Mouse (Mus musculus) hindbrain, postnatal 0 days (tissue): ENCODE measurements around the gene Scn1b. TPM values are rescaled to one million over a fixed set of nuclear protein-coding genes. Genes with fewer than 3 reads are reported as not detected.
A peak's percentile ranks its signal among the peaks of the same experiment; 100 is the strongest.

Source experiments
- ATAC-seq: fragments of 200-750 bp; cut with Nextera tagmentation; 2 replicates; pipeline ENCODE4 v1.8.0; 2017; ENCODE audit warnings: mild to moderate bottlenecking, moderate TSS enrichment, moderate library complexity
- DNase-seq: peaks from one replicate; pipeline ENCODE4 v3.0.0-alpha.2; 2015; ENCODE audit warnings: low spot score
- H3K27ac ChIP-seq: fragments of 300-500 bp; sonication (generic); 2 replicates; pipeline ENCODE4 v1.5.1; 2014; ENCODE audit warnings: mild to moderate bottlenecking
- H3K27me3 ChIP-seq: fragments of 300-500 bp; sonication (generic); 2 replicates; pipeline ENCODE4 v1.6.1; 2014; ENCODE audit warnings: low read length, mixed read lengths; ENCODE audit not compliant: insufficient read depth
- H3K36me3 ChIP-seq: fragments of 300-500 bp; sonication (generic); 2 replicates; pipeline ENCODE4 v1.6.1; 2014; ENCODE audit warnings: low read length, mixed read lengths; ENCODE audit not compliant: insufficient read depth
- H3K4me1 ChIP-seq: fragments of 300-500 bp; sonication (generic); 2 replicates; pipeline ENCODE4 v1.6.1; 2014; ENCODE audit warnings: antibody characterized with exemption, low read length, mixed read lengths; ENCODE audit not compliant: insufficient read depth
- H3K4me2 ChIP-seq: fragments of 300-500 bp; sonication (generic); 2 replicates; pipeline ENCODE4 v1.6.1; 2014; ENCODE audit warnings: low read depth, mild to moderate bottlenecking, low read length, moderate library complexity, mixed read lengths
- H3K4me3 ChIP-seq: fragments of 300-500 bp; sonication (generic); 2 replicates; pipeline ENCODE4 v1.5.1; 2014; ENCODE audit warnings: low read length
- H3K9ac ChIP-seq: fragments of 300-500 bp; sonication (generic); replicated peaks from 2 replicates; pipeline ENCODE4 v1.6.1; 2014; ENCODE audit warnings: mild to moderate bottlenecking, low read length, moderate library complexity, mixed read lengths
- H3K9me3 ChIP-seq: fragments of 300-500 bp; sonication (generic); 2 replicates; pipeline ENCODE4 v1.6.1; 2016; ENCODE audit warnings: low read length, mixed read lengths
- CTCF ChIP-seq: IDR thresholded peaks from 2 replicates; pipeline ENCODE4 v1.5.1; 2016; ENCODE audit warnings: antibody characterized with exemption, control low read depth, low read depth
- WGBS: fragments of 180-500 bp; shearing (Covaris S2); extraction: QIAGEN DNeasy Blood & Tissue Kit; methylation state at CpG from one replicate; pipeline ENCODE4 v1.1.7; 2014; 5-methylcytosine and 5-hydroxymethylcytosine counted together
- polyA plus RNA-seq: library from polyadenylated mRNA; unstranded; fragments of >200 nt; fragmentation: Nextera tagmentation; extraction: Ambion mirVana; gene quantifications from 2 replicates; pipeline ENCODE4 v1.2.1, GENCODE M21; 2015
- total RNA-seq: library from RNA; depleted of rRNA; stranded (reverse); fragments of >200 nt; gene quantifications from 2 replicates; pipeline ENCODE4 v1.2.3, GENCODE M21; 2014

The Scn1b gene
- total and polyA plus RNA-seq, 2 experiments from 2014 or later = 44.3 to 69.5 TPM

DNA sequence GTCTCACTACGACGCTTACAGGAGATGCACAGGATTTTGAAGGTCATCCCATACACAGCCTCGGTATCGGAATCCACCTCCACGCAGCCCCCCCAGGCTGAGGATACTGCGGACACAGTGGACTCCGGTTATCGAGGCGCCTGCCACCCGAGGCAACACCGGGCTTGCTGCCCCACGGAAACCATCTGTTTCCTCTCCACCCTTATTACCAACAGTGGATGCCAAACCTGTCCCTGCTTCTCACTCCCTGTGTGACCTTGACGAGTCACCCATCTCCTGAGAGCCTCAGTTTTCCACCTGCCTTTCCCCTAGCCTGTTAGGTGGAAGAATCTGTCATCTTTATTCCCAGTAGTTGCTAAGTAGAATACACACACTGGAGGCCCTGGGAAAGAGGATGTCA lies 1.7 kb downstream of the Scn1b start:
- TF ChIP-seq CTCF = no peak
- WGBS = 79% methylated on average over 13 of the region's 13 CpGs

DNA sequence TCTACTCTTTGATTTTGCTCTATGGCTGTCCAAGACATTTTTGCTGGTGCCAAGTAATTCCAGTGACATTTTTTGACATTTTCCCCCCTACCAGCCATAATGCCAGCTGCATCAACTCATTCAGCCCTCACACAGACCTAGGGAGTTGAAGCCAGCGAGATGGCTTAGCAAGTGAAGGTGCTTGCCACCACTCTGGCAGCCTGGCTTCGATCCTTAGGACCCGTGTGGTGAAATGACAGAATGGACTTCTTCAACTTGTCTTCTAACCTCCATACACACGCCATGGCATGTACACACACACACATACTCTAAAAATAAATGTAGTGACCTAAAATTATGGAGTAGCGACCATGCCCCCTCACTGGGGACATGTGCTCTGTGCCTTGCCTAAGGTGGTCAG lies 2.4 kb downstream of the Scn1b start:
- Histone ChIP-seq H3K27ac (no peak overlapping the region), H3K4me2 (no peak overlapping the region), H3K4me1 (no peaks in the 10 kb centered on the region), H3K9me3 (no peaks in the 10 kb centered on the region), H3K4me3 (no peak overlapping the region), H3K27me3 (peaks cover 5% of the 10 kb centered on the region; the same call in 1 of the 2 replicates), H3K9ac (no peak overlapping the region), H3K36me3 (peaks cover 7% of the 10 kb centered on the region)
- no peak for TF ChIP-seq CTCF
- ATAC-seq (no peak), DNase-seq (no peak)
- 90% methylated on average over 5 of the region's 5 CpGs for WGBS

More for the DNA sequence above, 1.7 kb downstream of the Scn1b start:
- H3K4me1 ChIP-seq = no peaks in the 10 kb centered on the region
- peaks cover 14% of the 10 kb centered on the region for H3K36me3 ChIP-seq
- DNase-seq = no peak
- no peak overlapping the region for H3K9ac ChIP-seq
- H3K27ac ChIP-seq = no peak overlapping the region
- H3K27me3 ChIP-seq = peaks cover 5% of the 10 kb centered on the region; the same call in 1 of the 2 replicates
- H3K4me3 ChIP-seq = no peak overlapping the region
- H3K9me3 ChIP-seq = no peaks in the 10 kb centered on the region
- H3K4me2 ChIP-seq = peak overlapping the region; percentile 84
- no peak for ATAC-seq

DNA sequence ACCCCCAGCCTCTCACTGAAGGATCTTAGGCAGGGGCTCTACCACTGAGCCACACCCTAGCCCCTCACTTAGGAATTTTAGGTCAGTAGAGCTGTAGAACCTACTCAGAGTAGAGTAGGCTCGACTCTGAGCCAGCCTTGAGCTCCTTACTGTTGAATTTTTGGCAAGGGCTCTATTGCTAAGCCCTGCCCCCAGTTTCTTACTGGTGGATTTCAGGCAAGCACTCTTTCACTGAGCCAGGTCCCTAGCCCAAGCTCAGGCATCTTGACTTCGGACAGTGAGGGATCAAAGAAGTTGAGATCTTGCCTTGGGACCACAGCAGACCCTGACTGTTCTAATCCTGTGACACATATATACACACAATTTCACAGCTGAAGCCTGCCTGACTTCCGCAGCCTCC lies 3.1 kb downstream of the Scn1b start:
- 77% methylated on average over 3 of the region's 3 CpGs for WGBS
- TF ChIP-seq CTCF = no peak
- Histone ChIP-seq H3K4me2 (no peak overlapping the region), H3K9me3 (no peaks in the 10 kb centered on the region), H3K4me3 (no peak overlapping the region), H3K4me1 (no peaks in the 10 kb centered on the region), H3K27me3 (peaks cover 5% of the 10 kb centered on the region; the same call in 1 of the 2 replicates), H3K36me3 (peaks cover under 1% of the 10 kb centered on the region; the same call in 1 of the 2 replicates), H3K9ac (no peak overlapping the region), H3K27ac (no peak overlapping the region)
- no peak for ATAC-seq
- DNase-seq = no peak

DNA sequence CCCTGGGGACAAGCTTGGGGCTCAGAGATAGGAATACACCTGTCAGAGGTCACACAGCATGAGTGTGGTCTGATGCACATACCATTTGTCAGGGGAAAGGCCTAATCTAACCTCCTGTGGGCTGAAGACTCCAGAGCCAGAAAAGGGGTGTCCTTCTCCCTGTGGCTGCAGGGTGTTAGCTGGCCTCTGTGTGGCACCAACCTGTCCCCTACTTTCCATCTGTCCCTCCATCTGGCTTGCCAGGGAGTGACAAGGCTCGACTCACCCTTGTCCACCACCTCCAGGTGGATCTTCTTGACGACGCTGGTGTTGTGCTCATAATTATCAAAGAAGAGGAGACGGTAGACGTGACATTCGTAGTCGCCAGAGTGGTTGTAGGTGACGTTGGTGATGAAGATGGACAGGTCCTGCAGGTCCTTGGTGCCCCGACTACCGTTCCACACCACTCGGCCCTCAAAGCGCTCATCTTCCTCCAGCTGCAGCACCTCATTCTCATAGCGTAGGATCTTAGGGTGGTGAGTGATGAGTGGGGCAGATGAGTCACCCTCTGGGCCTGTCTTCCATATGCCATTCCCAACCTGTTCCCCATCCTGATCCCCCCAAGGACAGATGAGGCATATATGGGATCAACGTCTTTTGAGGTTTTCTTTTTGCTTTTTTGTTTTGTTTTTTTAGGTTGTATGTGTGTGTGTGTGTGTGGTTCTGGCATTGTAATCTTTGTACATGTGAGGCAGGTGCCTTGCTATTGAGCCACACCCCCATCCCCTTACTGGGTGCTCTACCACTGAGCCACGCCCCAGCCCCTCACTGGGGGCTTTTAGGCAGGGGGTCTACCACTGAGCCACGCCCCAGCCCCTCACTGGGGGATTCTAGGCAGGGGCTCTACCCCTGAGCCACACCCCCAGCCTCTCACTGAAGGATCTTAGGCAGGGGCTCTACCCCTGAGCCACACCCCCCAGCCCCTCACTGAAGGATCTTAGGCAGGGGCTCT lies 3.9 kb downstream of the Scn1b start:
- DNase-seq (no peak), ATAC-seq (no peak)
- no peak for TF ChIP-seq CTCF

DNA sequence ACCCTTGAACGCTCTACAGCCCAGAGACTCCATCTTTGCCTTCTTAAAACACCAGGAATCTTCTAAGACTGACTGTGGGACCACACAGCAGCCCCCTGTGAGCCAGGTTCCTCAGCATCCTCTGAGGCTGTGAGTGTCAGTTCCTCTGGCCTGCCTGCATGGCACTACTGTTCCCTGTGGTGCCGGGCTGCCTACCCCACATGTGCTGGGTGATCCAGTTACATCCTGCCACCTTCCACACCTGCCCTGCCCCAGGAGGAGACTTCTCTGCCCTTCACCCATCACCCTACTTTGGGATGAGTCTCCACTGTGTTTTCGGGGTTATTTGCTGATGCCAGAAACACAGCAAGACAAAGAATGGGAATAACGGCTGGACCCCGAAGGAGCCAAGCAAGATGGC lies 7.2 kb downstream of the Scn1b start:
- no peak for ATAC-seq
- no peak overlapping the region for H3K4me3 ChIP-seq
- no peak overlapping the region for H3K4me2 ChIP-seq
- no peaks in the 10 kb centered on the region for H3K36me3 ChIP-seq
- no peak for DNase-seq
- no peaks in the 10 kb centered on the region for H3K9me3 ChIP-seq
- 91% methylated on average over 5 of the region's 5 CpGs for whole genome bisulfite sequencing
- no peak overlapping the region for H3K9ac ChIP-seq
- H3K27me3 ChIP-seq = no peaks in the 10 kb centered on the region
- no peak overlapping the region for H3K27ac ChIP-seq
- no peak for TF ChIP-seq CTCF
- H3K4me1 ChIP-seq = no peaks in the 10 kb centered on the region

More for the DNA sequence above, 3.9 kb downstream of the Scn1b start:
- H3K27ac ChIP-seq = no peak overlapping the region
- H3K36me3 ChIP-seq = no peaks in the 10 kb centered on the region
- no peak overlapping the region for H3K4me2 ChIP-seq
- 88% methylated on average over 16 of the region's 16 CpGs for WGBS
- no peak overlapping the region for H3K9ac ChIP-seq
- peaks cover 5% of the 10 kb centered on the region; the same call in 1 of the 2 replicates for H3K27me3 ChIP-seq
- no peak overlapping the region for H3K4me3 ChIP-seq
- H3K9me3 ChIP-seq = no peaks in the 10 kb centered on the region
- H3K4me1 ChIP-seq = no peaks in the 10 kb centered on the region

DNA sequence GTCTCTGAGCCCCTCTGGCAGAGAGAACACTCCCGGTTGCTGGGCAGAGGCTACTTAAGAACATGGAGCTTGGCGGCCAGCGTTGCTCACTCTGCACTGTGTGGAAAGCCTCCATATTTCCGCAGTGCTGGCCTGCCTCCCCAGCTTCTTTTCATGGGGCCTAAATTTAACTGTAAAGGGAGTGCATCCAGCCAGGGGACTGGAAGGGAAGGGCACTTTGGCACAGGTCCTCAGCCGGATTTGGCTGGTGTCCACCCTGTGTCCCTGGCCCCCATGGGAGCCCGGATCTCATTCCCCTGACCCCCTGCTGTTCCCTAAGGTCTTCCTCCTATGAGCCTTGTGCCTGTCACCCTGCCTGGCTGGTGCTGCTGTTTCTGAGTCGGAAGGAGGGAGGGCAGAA lies 8.3 kb downstream of the Scn1b start:
- WGBS = 66% methylated on average over 7 of the region's 7 CpGs
- Histone ChIP-seq H3K4me1 (no peaks in the 10 kb centered on the region), H3K27ac (no peak overlapping the region), H3K36me3 (no peaks in the 10 kb centered on the region), H3K4me3 (no peak overlapping the region), H3K27me3 (no peaks in the 10 kb centered on the region), H3K4me2 (no peak overlapping the region), H3K9me3 (no peaks in the 10 kb centered on the region), H3K9ac (no peak overlapping the region)
- DNase-seq (peak; percentile 17), ATAC-seq (no peak)
- TF ChIP-seq CTCF = no peak

DNA sequence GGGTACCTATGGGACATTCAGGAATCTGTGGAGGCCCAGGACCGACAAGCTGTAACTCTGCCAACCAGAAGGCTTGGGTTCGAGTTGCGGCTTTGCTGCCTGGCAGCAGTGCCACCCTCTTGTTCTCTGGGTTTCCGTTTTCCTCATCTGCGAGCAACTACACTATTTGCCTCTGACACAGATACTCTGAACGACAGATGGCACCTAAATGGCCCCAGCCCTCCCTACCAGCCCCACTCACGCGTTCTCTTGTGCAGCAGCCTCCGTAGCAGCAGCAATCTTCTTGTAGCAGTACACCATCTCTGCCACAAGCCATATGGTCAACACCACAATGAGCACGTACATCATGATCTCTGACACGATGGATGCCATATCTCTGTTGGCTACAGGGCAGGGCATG lies 9.3 kb downstream of the Scn1b start:
- H3K4me2 ChIP-seq = no peak overlapping the region
- H3K9me3 ChIP-seq = no peaks in the 10 kb centered on the region
- H3K27ac ChIP-seq = no peak overlapping the region
- no peaks in the 10 kb centered on the region for H3K27me3 ChIP-seq
- TF ChIP-seq CTCF = 0 out of 2 replicates have a peak, but pooled peaks have one; percentile 6
- WGBS = 78% methylated on average over 11 of the region's 11 CpGs
- H3K4me3 ChIP-seq = no peak overlapping the region
- DNase-seq (peak; percentile 23), ATAC-seq (no peak)
- H3K9ac ChIP-seq = no peak overlapping the region
- H3K4me1 ChIP-seq = no peaks in the 10 kb centered on the region
- no peaks in the 10 kb centered on the region for H3K36me3 ChIP-seq
